Mouse (Mus musculus) heart, postnatal 36 days (tissue): ENCODE measurements around the gene Ybx2. TPM values are rescaled to one million over a fixed set of nuclear protein-coding genes. Genes with fewer than 3 reads are reported as not detected.

Experiments
- DNase-seq, 2 experiments: peaks; one replicate each; pipeline ENCODE4 v3.0.0; 2021 to 2022
- intact Hi-C: fragments of 180-260 bp; cut with DNase I; formaldehyde crosslinking; loops from one replicate; pipeline ENCODE4 v1.15.1; 2025
- total RNA-seq, 2 experiments: library from RNA; stranded (reverse); gene quantifications; 2 replicates each; pipeline ENCODE4 v1.2.3; 2021

Gene Ybx2
- total RNA-seq, result 10 to 100 TPM; 18.4 to 20.3 TPM

GRCm38 (mm10) chr11:69935137-69935879, at the start of gene Ybx2:
TSS of gene Ybx2 (plus strand) at chr11:69935796.
- intact Hi-C loops, result loop anchor here (2.0 to 10.0 kb wide), 2 partner anchors 79 to 279 kb away; partner anchors contain the start of genes Acadvl and Slc16a11

GRCm38 (mm10) chr11:69886907-69887635, 48.5 kb upstream of the Ybx2 start:
- no peak for DNase-seq
- intact Hi-C loops, result no loop called here

More at GRCm38 (mm10) chr11:69935137-69935879, at the start of gene Ybx2:
- DNase-seq, result peak; percentile 82 to 85

GRCm38 (mm10) chr11:69891482-69891881, 44.1 kb upstream of the Ybx2 start:
- intact Hi-C loops, result no loop called here
- no peak for DNase-seq

GRCm38 (mm10) chr11:69894671-69895070, 40.9 kb upstream of the Ybx2 start:
- no peak for DNase-seq
- intact Hi-C loops, result no loop called here

GRCm38 (mm10) chr11:69895291-69895690, 40.3 kb upstream of the Ybx2 start, which contains the start of gene Acap1:
TSS of gene Acap1 (minus strand) at chr11:69895539.
- intact Hi-C loops, result no loop called here
- DNase-seq, result no peak

- intact Hi-C loops, result no loop called here
- DNase-seq, result no peak
These were observed 35.7 kb upstream of the Ybx2 start for GRCm38 (mm10) chr11:69899870-69900269.

GRCm38 (mm10) chr11:69900471-69901405, 34.9 kb upstream of the Ybx2 start, which contains the start of the genes 2810408A11Rik and Neurl4:
TSS of gene 2810408A11Rik (minus strand) at chr11:69900987.
TSS of gene Neurl4 (plus strand) at chr11:69901072.
- intact Hi-C loops, result no loop called here
- peak; percentile 83 to 86 for DNase-seq

- DNase-seq, result peak; percentile 91
- intact Hi-C loops, result no loop called here
These were observed 34.2 kb upstream of the Ybx2 start for GRCm38 (mm10) chr11:69901406-69901846.

- intact Hi-C loops, result loop anchor here (2.0 kb wide), 1 partner anchor 17 kb away; no protein-coding TSS in a partner anchor
- DNase-seq, result no peak
These were observed 33.6 kb upstream of the Ybx2 start for GRCm38 (mm10) chr11:69901993-69902392.

- intact Hi-C loops, result loop anchor here (2.0 kb wide), 1 partner anchor 16 kb away; no protein-coding TSS in a partner anchor
- DNase-seq, result no peak
These were observed 32.6 kb upstream of the Ybx2 start for GRCm38 (mm10) chr11:69902972-69903371.

- no peak for DNase-seq
- intact Hi-C loops, result no loop called here
These were observed 31.3 kb upstream of the Ybx2 start for GRCm38 (mm10) chr11:69904311-69904710.

GRCm38 (mm10) chr11:69908645-69909044, 27.0 kb upstream of the Ybx2 start:
- intact Hi-C loops, result no loop called here
- no peak for DNase-seq

GRCm38 (mm10) chr11:69909174-69909573, 26.4 kb upstream of the Ybx2 start:
- intact Hi-C loops, result no loop called here
- DNase-seq, result no peak

GRCm38 (mm10) chr11:69910177-69910576, 25.4 kb upstream of the Ybx2 start:
- DNase-seq, result no peak

GRCm38 (mm10) chr11:69910781-69911560, 24.6 kb upstream of the Ybx2 start:
- no peak for DNase-seq
- intact Hi-C loops, result no loop called here

More at GRCm38 (mm10) chr11:69910177-69910576, 25.4 kb upstream of the Ybx2 start:
- intact Hi-C loops, result no loop called here

GRCm38 (mm10) chr11:69911701-69912100, 23.9 kb upstream of the Ybx2 start:
- DNase-seq, result no peak
- intact Hi-C loops, result no loop called here

GRCm38 (mm10) chr11:69912716-69913530, 22.7 kb upstream of the Ybx2 start:
- intact Hi-C loops, result no loop called here

GRCm38 (mm10) chr11:69913554-69914371, 21.8 kb upstream of the Ybx2 start, which contains the start of gene Gps2:
TSS of gene Gps2 (plus strand) at chr11:69913888.
- intact Hi-C loops, result no loop called here

More at GRCm38 (mm10) chr11:69912716-69913530, 22.7 kb upstream of the Ybx2 start:
- no peak for DNase-seq

More at GRCm38 (mm10) chr11:69913554-69914371, 21.8 kb upstream of the Ybx2 start, which contains the start of gene Gps2:
- DNase-seq, result peak; percentile 93 to 94
